Mouse (Mus musculus) gastrocnemius, postnatal 10 days (tissue): ENCODE measurements around the gene Gm10135. TPM values are rescaled to one million over a fixed set of nuclear protein-coding genes. Genes with fewer than 3 reads are reported as not detected.
"Not testable (repeated sequence)": the region's sequence is repeated elsewhere in the genome, so short reads cannot be mapped to it uniquely, and the experiment has no call there.

Source experiments
- DNase-seq: peaks from one replicate; pipeline ENCODE4 v3.0.0; 2021; ENCODE audit warnings: mixed read lengths
- long read RNA-seq, 2 experiments: library from polyadenylated mRNA; stranded (forward); transcript quantifications; one replicate each; pipeline ENCODE4 v2.0.0; 2021
- total RNA-seq, 2 experiments: library from RNA; stranded (reverse); gene quantifications; 2 replicates each; pipeline ENCODE4 v1.2.3; 2021

Gm10135 gene
- total RNA-seq = not detected
- long read RNA-seq, experiment 1 = 0 reads
- long read RNA-seq, experiment 2 = 0 reads

DNA sequence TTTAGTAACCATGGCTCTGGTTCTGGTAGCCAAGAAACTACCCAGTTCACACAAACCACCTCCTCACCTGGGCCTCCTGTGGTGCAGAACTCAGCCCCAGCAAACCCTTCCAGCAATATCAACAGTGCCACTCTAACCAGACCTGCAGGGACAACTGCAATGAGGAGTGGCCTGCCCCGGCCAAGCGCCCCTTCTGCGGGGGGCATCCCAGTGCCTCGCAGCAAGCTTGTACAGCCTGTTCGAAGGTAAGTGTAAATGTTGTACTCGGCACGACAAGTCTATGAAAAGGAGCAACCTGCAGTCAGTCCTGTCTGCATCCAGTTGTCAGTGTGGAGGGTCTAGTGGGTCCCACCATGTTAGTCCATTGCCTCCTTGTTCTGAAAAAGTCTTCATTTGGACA is at the start of gene Gm10135:
Gm10135 (minus strand) TSS at position 101 of the 400 bp plus-strand sequence.
- no peak for DNase-seq

DNA sequence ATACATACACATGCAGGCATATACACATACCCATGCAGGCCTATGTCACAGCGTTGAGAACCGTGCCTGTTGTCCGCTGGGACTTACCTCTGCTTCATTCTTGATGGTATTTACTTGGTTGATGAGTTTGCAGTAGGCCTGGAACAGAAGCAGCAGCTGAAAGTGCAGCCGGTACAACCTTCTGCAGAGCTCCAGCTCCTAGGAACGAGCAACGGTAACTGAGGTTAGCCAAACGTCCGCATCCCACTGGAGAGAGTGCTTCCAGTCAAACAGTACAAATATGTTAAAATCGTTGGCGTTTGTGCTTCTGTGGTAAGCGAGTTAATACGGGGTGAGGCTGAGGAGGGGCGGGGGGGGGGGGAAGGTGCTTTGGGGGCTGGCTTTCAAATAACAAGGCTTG is 49.3 kb upstream of the Gm10135 start:
- DNase-seq = no peak

DNA sequence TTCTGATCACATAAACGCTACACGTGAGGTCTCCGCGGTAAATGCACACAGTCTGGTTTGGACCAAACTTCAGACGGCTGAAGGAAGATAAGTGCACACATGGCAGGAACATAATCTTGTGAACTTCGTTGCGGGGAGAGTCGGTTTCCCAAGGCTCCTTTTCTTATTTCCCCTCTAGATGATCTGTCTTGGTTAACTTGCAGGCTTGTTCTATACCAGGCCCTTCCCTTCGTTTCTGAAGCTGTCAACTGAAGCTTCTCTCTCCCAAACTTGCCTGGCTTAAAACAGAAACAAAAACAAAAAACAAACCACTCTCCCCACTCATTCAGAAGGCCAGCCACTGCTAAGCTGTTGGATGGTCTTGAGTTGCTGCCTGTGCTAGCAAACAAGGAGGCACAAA is 40.2 kb upstream of the Gm10135 start:
- DNase-seq = no peak

DNA sequence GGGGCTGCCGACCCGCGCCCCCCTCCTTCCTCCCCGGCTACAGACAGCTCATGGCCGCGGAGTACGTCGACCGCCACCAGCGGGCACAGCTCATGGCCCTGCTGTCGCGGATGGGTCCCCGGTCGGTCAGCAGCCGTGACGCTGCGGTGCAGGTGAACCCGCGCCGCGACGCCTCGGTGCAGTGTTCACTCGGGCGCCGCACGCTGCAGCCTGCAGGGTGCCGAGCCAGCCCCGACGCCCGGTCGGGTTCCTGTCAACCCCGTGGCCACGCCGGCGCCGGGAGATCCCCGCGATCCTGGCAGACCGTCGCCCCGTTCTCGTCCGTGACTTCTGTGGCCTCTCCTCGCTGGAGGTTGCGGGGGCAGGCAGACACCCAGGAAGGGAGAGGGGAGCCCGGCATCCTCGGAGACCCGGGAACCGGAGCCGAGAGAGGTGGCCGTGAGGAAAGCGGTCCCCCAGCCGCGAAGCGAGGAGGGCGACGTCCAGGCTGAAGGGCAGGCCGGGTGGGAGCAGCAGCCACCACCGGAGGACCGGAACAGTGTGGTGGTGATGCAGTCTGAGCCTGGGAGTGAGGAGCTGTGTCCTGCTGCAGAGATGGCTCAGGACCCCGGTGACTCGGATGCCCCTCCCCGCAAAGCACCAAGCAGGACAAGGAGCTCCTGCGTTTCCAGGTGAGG is 39.2 kb upstream of the Gm10135 start:
- DNase-seq = peak; percentile 16

DNA sequence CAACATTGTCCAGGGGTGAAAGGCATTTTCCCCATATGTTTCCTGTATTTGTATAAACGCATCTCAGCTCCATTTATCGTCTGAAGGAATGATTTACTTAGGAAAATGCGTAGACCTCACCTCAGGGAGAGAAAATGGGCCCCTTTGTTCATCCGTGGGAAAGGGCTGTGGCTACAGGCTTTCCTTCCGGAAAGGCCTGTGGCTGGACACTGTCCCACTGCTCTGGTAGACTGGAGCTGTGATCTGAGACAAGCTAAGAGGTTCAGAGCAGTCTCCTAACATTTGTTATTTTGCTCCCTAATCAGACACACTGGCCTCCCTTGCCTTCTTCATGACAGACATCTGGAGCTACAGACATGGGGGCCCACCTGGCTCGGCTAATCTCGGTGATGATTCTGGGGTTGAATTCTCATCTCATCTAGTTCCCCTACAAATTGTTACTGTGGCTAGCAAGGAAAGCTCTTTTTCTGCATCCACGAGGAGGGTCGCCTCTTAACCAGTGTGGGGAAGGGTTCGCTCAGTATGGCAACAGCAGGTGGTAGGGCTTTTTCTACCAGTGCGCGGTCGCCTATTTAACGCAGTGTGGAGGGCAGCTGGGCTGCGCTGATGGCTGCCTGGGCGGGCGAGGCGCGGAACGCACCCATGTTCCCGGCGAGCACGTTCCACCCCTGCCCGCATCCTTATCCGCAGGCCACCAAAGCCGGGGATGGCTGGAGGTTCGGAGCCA is 38.5 kb upstream of the Gm10135 start:
- DNase-seq = not testable (repeated sequence)

DNA sequence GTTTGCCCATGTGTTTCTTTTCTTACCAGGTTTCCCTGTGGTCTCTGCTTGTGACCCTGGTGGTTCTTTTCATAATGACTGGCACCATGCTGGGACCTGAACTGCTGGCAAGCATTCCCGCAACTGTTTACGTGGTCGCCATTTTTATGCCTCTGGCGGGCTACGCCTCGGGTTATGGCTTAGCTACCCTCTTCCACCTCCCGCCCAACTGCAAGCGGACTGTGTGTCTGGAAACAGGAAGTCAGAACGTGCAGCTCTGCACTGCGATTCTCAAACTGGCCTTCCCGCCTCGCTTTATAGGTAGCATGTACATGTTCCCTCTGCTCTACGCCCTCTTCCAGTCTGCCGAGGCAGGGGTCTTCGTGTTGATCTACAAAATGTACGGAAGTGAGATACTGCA is 37.3 kb upstream of the Gm10135 start:
- not testable (repeated sequence) for DNase-seq

DNA sequence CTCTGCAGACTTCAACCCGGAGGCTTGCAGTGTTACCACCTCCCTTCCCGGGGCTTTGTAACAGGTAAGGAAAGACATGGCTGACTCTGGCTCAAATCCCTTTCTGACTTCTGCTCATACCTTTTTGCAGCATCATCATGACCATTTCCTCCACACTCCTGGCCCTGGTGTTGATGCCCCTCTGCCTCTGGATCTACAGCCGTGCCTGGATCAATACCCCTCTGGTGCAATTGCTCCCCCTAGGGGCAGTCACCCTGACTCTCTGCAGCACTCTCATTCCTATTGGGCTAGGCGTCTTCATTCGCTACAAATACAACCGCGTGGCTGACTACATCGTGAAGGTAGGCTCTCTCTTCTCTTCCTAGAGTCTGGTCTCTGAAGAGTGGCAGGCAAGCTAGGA is 33.7 kb upstream of the Gm10135 start:
- DNase-seq = not testable (repeated sequence)

DNA sequence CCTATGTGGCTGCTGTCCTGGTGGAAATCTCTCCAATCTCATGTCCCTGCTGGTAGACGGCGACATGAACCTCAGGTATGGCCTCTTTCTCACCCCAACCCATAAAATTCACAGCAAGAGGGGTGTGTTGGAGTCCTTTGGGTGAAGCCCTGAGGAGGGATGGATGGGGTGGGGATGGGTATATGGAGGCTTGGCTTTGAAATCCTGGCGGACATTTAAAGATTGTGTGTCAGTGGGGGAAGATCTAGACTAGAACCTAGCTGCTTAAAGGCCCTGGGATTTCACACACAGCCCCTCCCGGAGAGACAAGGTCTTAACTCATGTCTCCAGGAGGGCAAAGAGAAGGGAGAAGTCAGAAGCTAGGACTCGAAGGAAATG is 33.1 kb upstream of the Gm10135 start:
- no peak for DNase-seq

DNA sequence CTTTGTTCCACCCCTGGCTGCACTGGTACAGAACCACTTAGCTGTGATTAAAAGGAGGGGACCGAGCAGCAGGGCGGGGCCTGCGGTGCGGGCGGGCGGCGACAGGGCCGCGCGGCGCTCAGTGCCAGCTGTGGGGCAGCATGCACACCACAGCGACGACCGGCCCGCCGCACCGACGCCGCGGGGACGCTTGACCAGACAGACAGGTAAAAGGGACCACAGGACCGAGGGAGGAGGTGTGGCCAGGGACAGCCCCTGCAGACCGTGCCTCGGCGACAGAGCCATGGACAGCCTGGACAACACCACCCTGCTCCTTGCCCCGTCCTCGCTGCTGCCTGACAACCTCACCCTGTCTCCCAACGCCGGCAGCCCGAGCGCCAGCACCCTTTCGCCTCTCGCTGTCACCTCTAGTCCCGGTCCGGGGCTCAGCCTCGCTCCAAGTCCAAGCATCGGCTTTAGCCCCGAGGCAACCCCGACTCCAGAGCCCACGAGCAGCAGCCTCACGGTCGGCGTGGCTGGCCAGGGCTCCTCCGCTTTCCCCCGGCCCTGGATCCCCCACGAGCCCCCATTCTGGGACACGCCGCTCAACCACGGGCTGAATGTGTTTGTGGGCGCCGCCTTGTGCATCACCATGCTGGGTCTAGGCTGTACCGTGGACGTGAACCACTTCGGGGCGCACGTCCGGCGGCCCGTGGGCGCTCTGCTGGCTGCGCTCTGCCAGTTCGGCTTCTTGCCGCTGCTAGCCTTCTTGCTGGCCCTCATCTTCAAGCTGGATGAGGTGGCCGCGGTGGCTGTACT is 32.5 kb upstream of the Gm10135 start, which contains the start of gene Slc10a4:
Slc10a4 (plus strand) TSS at position 100 of the 798 bp plus-strand sequence.
- DNase-seq = peak; percentile 39

DNA sequence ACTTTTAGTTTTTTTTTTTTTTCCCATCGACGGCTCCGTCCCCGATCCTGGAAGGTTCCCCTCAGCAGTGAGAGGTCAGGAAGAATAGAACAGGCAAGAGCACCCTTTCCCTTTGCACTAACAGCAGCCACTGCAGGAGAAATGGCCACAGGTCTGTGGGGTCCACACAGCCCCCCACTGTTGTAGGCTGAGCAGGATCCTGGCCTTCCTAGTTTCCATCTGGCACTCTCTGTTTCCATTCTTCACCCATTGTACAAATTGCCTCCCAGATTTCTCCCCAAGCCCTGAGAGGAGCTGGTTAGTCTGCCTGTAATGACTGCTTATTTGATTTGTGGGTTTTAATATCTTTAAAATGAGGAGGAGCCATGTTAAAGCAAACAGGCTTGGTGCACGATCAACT is 29.5 kb upstream of the Gm10135 start:
- DNase-seq = no peak

DNA sequence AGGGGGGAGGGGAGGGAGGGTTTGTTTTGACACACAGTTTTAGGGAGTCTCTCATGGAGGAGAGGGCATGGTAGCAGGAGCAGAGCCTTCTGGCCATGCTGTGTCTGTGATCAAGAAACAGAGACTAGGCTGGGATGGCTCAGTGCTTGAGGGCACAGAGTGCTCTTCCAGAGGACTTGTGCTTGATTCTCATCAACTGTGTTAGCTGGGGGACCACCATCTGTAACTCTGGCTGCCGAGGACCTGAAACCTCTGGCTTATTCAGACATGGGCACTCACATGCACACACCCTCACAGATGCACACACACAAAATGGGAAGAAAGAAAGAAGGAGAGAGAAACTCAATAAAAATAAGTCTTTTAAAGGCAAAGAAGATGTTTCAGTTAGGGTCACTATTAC is 24.0 kb upstream of the Gm10135 start:
- DNase-seq = not testable (repeated sequence)

DNA sequence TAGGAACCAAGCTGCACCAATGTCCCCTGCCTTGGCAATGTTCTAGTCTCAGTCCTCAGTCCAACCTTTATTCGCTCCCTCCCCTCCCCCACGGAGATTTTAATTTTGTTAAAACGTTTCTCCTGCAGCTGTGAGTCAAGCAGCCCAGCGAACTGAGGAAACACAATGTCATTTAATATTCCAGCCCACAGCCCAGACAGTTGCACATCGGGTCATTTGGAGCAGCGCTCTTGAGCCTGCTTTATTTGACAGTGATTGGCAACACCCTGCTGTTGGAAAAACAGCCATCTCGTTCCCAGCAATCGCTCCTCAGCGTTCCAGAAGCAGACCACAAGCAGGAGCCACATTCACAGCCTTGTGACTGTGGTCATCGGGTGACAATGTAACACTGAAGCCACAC is 20.9 kb upstream of the Gm10135 start:
- no peak for DNase-seq

DNA sequence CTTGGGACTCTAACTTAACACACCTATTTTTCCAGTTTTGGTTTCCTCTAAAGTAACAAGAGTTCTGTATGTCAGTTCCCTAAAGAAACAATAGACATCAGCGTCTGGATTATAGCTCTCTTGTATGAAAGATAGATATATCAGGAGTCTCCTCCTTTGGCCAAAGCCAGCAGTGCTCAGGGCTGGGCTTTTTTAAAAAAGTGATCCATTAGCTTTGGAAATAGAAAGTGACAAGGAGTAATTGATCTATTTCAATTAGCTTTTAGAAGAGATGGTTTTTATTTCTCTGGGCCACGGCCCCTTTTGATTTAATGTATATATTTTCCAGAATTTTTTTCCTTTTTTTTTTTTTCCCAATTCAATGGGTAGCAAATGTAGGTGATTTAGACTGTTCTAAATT is 20.4 kb upstream of the Gm10135 start:
- DNase-seq = no peak

DNA sequence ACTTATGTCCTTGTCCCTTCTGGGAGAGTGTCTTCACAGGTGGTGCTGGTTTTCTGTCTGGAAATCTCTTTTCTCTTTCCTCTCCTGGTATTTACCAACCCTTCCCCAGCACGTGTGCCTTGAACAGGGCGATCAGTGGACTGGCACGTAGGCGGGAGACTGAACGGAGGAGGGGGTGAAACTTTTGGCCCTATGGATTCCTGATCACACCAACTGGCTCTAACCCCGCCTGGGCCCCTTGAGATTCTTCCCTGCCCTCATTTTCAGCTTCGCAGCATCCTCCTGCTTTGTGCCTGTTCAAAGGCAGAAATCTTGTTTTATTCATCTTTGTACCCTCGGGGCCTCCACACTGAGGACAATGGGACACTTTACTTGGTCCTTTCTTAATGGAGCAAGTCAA is 19.9 kb upstream of the Gm10135 start:
- DNase-seq = no peak

DNA sequence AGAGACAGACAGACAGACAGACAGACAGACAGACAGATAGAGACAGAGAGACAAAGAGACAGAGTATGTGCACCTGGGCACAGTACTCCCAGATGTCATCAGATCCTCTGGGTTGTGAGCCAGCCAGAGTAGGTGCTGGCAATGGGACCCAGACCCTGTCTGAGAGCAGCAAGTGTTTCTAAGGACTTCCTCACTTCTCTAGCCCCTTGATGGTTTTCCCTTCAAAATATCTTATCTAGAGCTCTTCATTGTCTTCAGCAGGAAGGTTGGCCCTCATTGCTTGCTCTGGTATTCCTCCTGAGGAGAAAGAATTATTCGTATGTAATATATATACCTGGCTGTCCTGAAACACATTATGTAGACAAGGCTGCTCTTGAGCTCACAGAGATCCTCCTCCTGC is 18.0 kb upstream of the Gm10135 start:
- DNase-seq = no peak

DNA sequence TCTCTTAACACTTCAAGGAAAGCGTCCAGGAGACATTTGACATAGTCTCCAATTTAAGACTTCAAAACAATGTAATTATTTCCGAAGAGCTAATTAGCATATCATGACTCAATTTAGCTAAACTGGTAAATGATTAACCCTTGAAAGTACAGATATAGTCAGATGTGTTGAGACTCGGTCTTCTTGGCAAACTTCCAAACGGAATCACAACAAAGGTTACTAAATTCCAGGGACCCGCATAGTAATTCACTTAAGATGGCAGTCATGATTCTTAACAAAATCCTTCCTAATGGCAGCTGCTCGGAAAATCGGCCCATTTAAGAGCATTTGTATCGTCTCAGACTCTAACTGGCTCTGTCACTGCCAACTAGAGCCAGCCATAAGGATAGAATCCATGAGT is 15.3 kb upstream of the Gm10135 start:
- DNase-seq = no peak

DNA sequence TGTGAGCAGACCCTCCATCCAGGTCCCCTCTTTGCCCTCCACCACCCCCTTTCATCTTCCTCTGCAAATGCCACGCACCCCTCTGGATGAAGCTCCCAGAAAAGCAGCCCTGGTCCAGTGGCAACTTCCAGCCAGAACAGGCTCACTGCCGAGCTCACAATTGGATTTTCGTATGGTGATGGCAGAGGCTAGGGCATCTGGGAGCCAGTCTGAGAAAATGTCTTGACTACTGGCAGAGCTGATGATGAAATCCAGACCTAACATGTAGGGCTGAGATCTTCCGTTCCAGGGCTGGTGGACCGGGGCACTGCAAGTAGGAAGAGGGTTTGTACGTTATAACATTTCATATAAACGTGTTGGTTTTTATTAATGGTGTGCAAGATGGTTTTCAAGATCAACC is 13.3 kb upstream of the Gm10135 start:
- DNase-seq = no peak

DNA sequence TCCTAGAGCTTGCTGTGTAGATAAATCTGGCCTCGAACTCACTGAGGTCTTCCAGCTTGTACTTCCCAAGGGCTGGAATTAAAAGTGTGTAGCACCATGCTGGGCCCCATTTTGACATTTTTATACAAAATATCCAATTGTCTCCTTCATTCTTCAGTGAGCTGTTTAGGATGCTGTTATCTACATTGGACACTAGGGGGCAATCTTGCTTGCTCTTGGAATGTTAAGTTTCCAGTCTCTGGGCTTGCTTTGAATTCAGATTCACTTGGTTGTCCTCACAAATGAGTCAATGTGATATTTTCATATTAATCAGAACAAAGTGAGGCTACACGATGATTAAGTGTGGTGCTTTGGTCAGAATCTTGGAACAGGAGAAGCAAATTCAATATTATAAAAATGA is 9.6 kb upstream of the Gm10135 start:
- no peak for DNase-seq

DNA sequence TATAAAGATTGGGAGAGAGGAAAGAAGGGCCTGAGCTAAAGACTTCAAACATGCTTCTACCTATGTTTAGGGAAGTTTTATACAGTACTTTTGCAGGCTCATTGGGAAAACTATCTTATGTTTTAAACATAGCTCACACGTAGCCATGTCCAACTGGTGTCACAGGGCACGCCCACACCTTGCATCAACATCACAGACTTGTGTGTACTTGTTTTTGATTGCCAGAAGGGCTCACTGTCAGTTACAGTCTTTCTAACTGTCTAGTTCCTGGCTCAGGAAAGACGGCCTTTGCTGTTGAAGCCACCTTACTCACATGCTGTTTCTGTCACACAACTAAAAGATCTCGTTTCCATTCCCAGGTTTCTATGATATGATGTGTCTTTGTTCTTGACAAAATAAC is 2.0 kb upstream of the Gm10135 start:
- no peak for DNase-seq

DNA sequence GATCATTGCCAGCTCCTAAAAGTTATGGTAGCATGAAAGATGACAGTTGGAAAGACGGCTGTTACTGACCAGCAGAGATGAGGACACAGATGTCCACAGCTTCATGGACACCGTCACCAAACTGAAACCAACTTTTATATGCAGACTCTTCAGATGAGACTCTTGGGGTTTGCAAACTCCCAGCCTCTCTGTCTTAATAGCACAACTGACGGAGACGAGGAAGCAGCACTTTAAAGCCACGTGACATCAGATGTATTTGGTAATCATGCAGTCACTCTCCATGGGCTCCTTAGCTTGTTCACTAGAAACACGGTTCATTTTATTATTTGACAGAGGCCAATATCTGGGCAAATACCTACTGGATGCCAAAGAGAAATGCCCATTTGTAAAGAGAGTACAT is 1.5 kb upstream of the Gm10135 start:
- DNase-seq = no peak

DNA sequence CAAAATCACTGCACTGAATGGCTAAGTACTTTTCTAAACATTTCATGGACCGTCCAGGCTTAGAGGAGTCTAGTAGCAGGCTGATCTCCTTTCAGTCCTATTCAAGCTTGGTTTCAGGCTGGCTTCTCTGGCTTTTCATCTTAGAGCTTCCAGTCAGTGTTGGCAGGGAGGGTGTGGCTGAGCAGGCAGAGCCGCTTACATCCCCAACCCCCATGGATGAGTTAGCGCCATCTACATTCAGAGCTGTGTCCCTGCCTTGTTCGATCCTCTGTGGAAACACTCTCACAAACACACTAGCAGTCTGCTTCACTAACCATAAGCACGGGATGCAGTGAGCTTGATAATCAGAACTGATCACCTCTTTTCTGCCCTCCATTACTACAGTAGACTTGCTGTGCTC is 1.6 kb downstream of the Gm10135 start:
- DNase-seq = no peak

DNA sequence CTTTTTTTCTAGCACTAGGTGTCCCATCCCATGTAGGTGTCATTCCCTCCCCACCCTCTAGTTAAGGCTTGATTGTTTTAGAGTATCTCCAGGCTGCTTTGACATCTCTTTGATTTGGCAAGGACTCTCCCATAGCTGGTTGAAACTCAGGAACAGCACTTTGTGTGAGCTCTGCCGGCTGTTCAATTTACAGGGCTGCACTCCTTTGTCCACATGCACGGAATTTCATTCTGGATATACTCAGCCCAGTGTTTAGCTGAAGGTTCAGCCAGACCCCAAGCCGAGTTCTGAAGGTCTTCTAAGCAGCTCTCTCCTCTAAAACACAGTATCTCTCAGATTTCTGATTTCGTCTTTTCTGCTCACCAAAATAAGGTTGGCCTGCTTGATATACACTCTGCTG is 2.1 kb downstream of the Gm10135 start:
- DNase-seq = no peak

DNA sequence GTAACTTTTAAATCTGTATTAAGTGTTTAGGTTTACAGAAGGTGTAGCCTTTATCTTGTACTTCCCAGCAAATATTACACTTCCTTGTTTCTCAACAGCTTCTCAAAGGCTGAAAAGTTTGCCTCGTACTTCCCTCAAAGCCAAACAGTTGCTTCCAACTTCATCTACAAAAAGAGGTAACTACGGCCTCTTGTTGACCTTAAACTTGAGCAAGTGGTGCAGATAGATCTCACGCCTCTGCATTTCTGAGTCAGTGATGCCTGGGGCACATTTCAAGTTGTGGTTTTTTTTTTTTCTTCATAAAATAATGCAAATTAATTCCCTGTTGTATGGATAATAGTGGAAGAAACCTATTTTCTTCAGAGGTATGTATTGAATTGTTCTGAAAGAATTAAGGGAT is 8.8 kb downstream of the Gm10135 start:
- DNase-seq = no peak
